Mouse (Mus musculus) CH12.LX (cell line): ENCODE measurements around the gene Ctnnd2. TPM values are rescaled to one million over a fixed set of nuclear protein-coding genes. Genes with fewer than 3 reads are reported as not detected.

Source experiments
- DNase-seq: peaks from one replicate; pipeline ENCODE4 v3.0.0-alpha.2; 2013; ENCODE audit errors: extremely low read depth
- H3K27ac ChIP-seq: 2 replicates; pipeline ENCODE4 v1.5.1; 2012; ENCODE audit warnings: low read depth, mild to moderate bottlenecking, control low read depth, moderate library complexity; ENCODE audit not compliant: insufficient read depth
- H3K27me3 ChIP-seq: replicated peaks from 2 replicates; pipeline ENCODE3; 2012; ENCODE audit warnings: inconsistent platforms
- H3K36me3 ChIP-seq, 2 experiments: replicated peaks in 1 of 2; 2 replicates each; pipeline versions ENCODE3 to v1.6.1; 2012; ENCODE audit warnings: inconsistent platforms in 1 of 2, low read length in 1 of 2, mild to moderate bottlenecking in 1 of 2, mixed read lengths in 1 of 2, moderate library complexity in 1 of 2; ENCODE audit not compliant: control insufficient read depth in 1 of 2, insufficient read depth in 1 of 2
- H3K4me1 ChIP-seq, 2 experiments: 2 replicates each; pipeline ENCODE4 v1.6.1; 2012; ENCODE audit warnings: inconsistent platforms in 1 of 2, moderate library complexity in 1 of 2; ENCODE audit not compliant: insufficient read depth in 2 of 2, control insufficient read depth in 1 of 2
- H3K4me2 ChIP-seq: 2 replicates; pipeline ENCODE4 v1.6.1; 2012; ENCODE audit warnings: low read depth, mild to moderate bottlenecking, control low read depth; ENCODE audit not compliant: poor library complexity, insufficient read depth, severe bottlenecking
- H3K4me3 ChIP-seq, 3 experiments: fragments of 150-350 bp in 1 of 3; sonication (generic) in 1 of 3; replicated peaks in 1 of 3; 2 replicates each; pipeline versions ENCODE3 to v1.5.1; 2011 to 2012; ENCODE audit warnings: low read depth in 2 of 3, low read length in 2 of 3, mild to moderate bottlenecking in 2 of 3, moderate library complexity in 2 of 3, control low read depth in 1 of 3, improper control_type of control experiment in 1 of 3, inconsistent platforms in 1 of 3, mixed read lengths in 1 of 3; ENCODE audit not compliant: poor library complexity in 1 of 3
- H3K79me2 ChIP-seq: replicated peaks from 2 replicates; pipeline ENCODE4 v1.6.1; 2012; ENCODE audit warnings: mild to moderate bottlenecking, moderate library complexity; ENCODE audit not compliant: control insufficient read depth, poor library complexity, insufficient read depth, severe bottlenecking; ENCODE audit errors: extremely low read depth
- H3K9ac ChIP-seq: 2 replicates; pipeline ENCODE4 v1.6.1; 2012; ENCODE audit warnings: low read depth, mild to moderate bottlenecking, control low read depth, moderate library complexity; ENCODE audit not compliant: insufficient read depth
- H3K9me3 ChIP-seq: replicated peaks from 2 replicates; pipeline ENCODE3; 2012; ENCODE audit warnings: low read length, inconsistent platforms, mixed read lengths
- BHLHE40 ChIP-seq: IDR thresholded peaks from 2 replicates; pipeline ENCODE4 v1.6.1; 2011; ENCODE audit warnings: mild to moderate bottlenecking, low read depth, low read length, improper control_type of control experiment
- CHD1 ChIP-seq: IDR thresholded peaks from 2 replicates; pipeline ENCODE4 v1.6.1; 2012; ENCODE audit warnings: low read depth, low read length, improper control_type of control experiment, inconsistent platforms
- CHD2 ChIP-seq: IDR thresholded peaks from 2 replicates; pipeline ENCODE4 v1.6.1; 2011; ENCODE audit warnings: low read length, improper control_type of control experiment
- CTCF ChIP-seq, 2 experiments: IDR thresholded peaks in 1 of 2; conservative IDR thresholded peaks in 1 of 2; 2 replicates each; pipeline ENCODE4 v1.5.1; 2011 to 2012; ENCODE audit warnings: low read depth in 2 of 2, low read length in 2 of 2, improper control_type of control experiment in 1 of 2, inconsistent platforms in 1 of 2, mild to moderate bottlenecking in 1 of 2, moderate library complexity in 1 of 2
- E2F4 ChIP-seq: IDR thresholded peaks from 2 replicates; pipeline ENCODE4 v1.6.1; 2011; ENCODE audit warnings: low read depth, low read length, improper control_type of control experiment; ENCODE audit not compliant: insufficient replicate concordance
- ELF1 ChIP-seq: IDR thresholded peaks from 2 replicates; pipeline ENCODE4 v1.6.1; 2014; ENCODE audit warnings: low read depth, mild to moderate bottlenecking, inconsistent platforms, low read length, improper control_type of control experiment
- EP300 ChIP-seq: IDR thresholded peaks from 2 replicates; pipeline ENCODE4 v1.6.1; 2011; ENCODE audit warnings: low read length, improper control_type of control experiment
- GABPA ChIP-seq: IDR thresholded peaks from 2 replicates; pipeline ENCODE4 v1.6.1; 2012; ENCODE audit warnings: low read depth, low read length, improper control_type of control experiment, inconsistent platforms; ENCODE audit not compliant: insufficient replicate concordance
- HCFC1 ChIP-seq: IDR thresholded peaks from 2 replicates; pipeline ENCODE4 v1.6.1; 2012; ENCODE audit warnings: low read depth, mild to moderate bottlenecking, inconsistent platforms, low read length, improper control_type of control experiment
- JUN ChIP-seq: IDR thresholded peaks from 2 replicates; pipeline ENCODE4 v1.6.1; 2011; ENCODE audit warnings: low read depth, mild to moderate bottlenecking, low read length, improper control_type of control experiment, moderate library complexity; ENCODE audit not compliant: insufficient read depth
- KAT2A ChIP-seq: IDR thresholded peaks from 2 replicates; pipeline ENCODE4 v1.6.1; 2012; ENCODE audit warnings: low read length, improper control_type of control experiment, inconsistent platforms; ENCODE audit not compliant: insufficient replicate concordance
- MAX ChIP-seq: IDR thresholded peaks from 2 replicates; pipeline ENCODE4 v1.6.1; 2011; ENCODE audit warnings: low read length, improper control_type of control experiment
- MYC ChIP-seq: IDR thresholded peaks from 2 replicates; pipeline ENCODE4 v1.6.1; 2011; ENCODE audit warnings: low read depth, mild to moderate bottlenecking, improper control_type of control experiment, low read length
- NELFE ChIP-seq: IDR thresholded peaks from 2 replicates; pipeline ENCODE4 v1.6.1; 2011; ENCODE audit warnings: low read depth, low read length, improper control_type of control experiment
- POLR2AphosphoS2 ChIP-seq: IDR thresholded peaks from 2 replicates; pipeline ENCODE4 v1.6.1; 2011; ENCODE audit warnings: low read depth, low read length, improper control_type of control experiment
- RAD21 ChIP-seq: IDR thresholded peaks from 2 replicates; pipeline ENCODE4 v1.6.1; 2011; ENCODE audit warnings: low read depth, mild to moderate bottlenecking, low read length, improper control_type of control experiment, moderate library complexity
- RCOR1 ChIP-seq: conservative IDR thresholded peaks from 2 replicates; pipeline ENCODE4 v1.6.1; 2012; ENCODE audit warnings: low read depth, mild to moderate bottlenecking, inconsistent platforms, low read length, improper control_type of control experiment
- SIN3A ChIP-seq: IDR thresholded peaks from 2 replicates; pipeline ENCODE4 v1.6.1; 2012; ENCODE audit warnings: low read length, improper control_type of control experiment, inconsistent platforms
- SMC3 ChIP-seq: IDR thresholded peaks from 2 replicates; pipeline ENCODE4 v1.6.1; 2011; ENCODE audit warnings: low read depth, low read length, improper control_type of control experiment
- TBP ChIP-seq: conservative IDR thresholded peaks from 2 replicates; pipeline ENCODE4 v1.6.1; 2011; ENCODE audit warnings: low read depth, low read length, improper control_type of control experiment
- UBTF ChIP-seq: IDR thresholded peaks from 2 replicates; pipeline ENCODE4 v1.6.1; 2012; ENCODE audit warnings: low read depth, mild to moderate bottlenecking, inconsistent platforms, low read length, improper control_type of control experiment, moderate library complexity
- USF1 ChIP-seq: IDR thresholded peaks from 2 replicates; pipeline ENCODE4 v1.6.1; 2014; ENCODE audit warnings: low read depth, mild to moderate bottlenecking, inconsistent platforms, low read length, improper control_type of control experiment
- USF2 ChIP-seq: conservative IDR thresholded peaks from 2 replicates; pipeline ENCODE4 v1.6.1; 2011; ENCODE audit warnings: low read depth, low read length, improper control_type of control experiment
- ZC3H11A ChIP-seq: IDR thresholded peaks from 2 replicates; pipeline ENCODE4 v1.6.1; 2012; ENCODE audit warnings: low read depth, mild to moderate bottlenecking, inconsistent platforms, low read length, improper control_type of control experiment
- ZKSCAN1 ChIP-seq: IDR thresholded peaks from 2 replicates; pipeline ENCODE4 v1.6.1; 2012; ENCODE audit warnings: low read depth, inconsistent platforms, low read length, improper control_type of control experiment, borderline replicate concordance
- ZMIZ1 ChIP-seq: IDR thresholded peaks from 2 replicates; pipeline ENCODE4 v1.6.1; 2012; ENCODE audit warnings: low read depth, mild to moderate bottlenecking, inconsistent platforms, low read length, improper control_type of control experiment
- ZNF384 ChIP-seq: IDR thresholded peaks from 2 replicates; pipeline ENCODE4 v1.6.1; 2012; ENCODE audit warnings: low read depth, low read length, improper control_type of control experiment, inconsistent platforms
- dilution Hi-C: fragments of 300-500 bp; cut with MboI; formaldehyde crosslinking; loops from 2 replicates; pipeline ENCODE4 v1.14.3; 2020; ENCODE audit warnings: low sequenced_read_pairs; ENCODE audit not compliant: extremely low pct_unique_long_range_greater_than_20kb, extremely low pct_ligation_motif_present
- in situ Hi-C: fragments of 300-500 bp; cut with MboI; formaldehyde crosslinking; loops from 3 replicates; pipeline ENCODE4 v1.14.3; 2019; ENCODE audit warnings: low sequenced_read_pairs, low pct_ligation_motif_present, low pct_unique_long_range_greater_than_20kb, mixed read lengths
- polyA plus RNA-seq: library from polyadenylated mRNA; unstranded; fragments of >175 nt; gene quantifications from 2 replicates; pipeline ENCODE4 v1.2.1, GENCODE M21; 2012; ENCODE audit warnings: low read depth; ENCODE audit not compliant: insufficient read length
- total RNA-seq, 2 experiments: library from RNA; depleted of rRNA; stranded (reverse); fragments of 300-350 nt in 1 of 2; fragments of >200 nt in 1 of 2; gene quantifications; 2 replicates each; pipeline ENCODE4 v1.2.3; 2012 to 2014

Gene Ctnnd2
- total and polyA plus RNA-seq, 3 experiments, result 0.23 TPM; not detected in 2

GRCm38 (mm10) chr15:30655433-30655832 is 483.0 kb downstream of the Ctnnd2 start:
- Histone ChIP-seq H3K4me3 (no peak overlapping the region), H3K36me3 (no peaks in the 10 kb centered on the region), H3K4me2 (no peak overlapping the region), H3K27ac (no peak overlapping the region), H3K9ac (no peak overlapping the region), H3K4me1 (peaks cover 0 to 16% of the 10 kb centered on the region in 2 experiments; a peak in 1 of 4 replicates), H3K79me2 (no peaks in the 10 kb centered on the region), H3K9me3 (no peaks in the 10 kb centered on the region), H3K27me3 (no peaks in the 10 kb centered on the region)
- no peak for DNase-seq
- dilution Hi-C loops, result no loop called here
- TF ChIP-seq CHD1 (no peak), GABPA (no peak), RCOR1 (no peak), JUN (no peak), ZKSCAN1 (no peak), E2F4 (no peak), ZMIZ1 (no peak), ZC3H11A (no peak), CHD2 (no peak), TBP (no peak), KAT2A (no peak), SIN3A (no peak), RAD21 (no peak), MAX (no peak), UBTF (no peak), POLR2AphosphoS2 (no peak), ELF1 (no peak), ZNF384 (no peak), MYC (no peak), NELFE (no peak)
- in situ Hi-C loops, result no loop called here

- in situ Hi-C loops, result no loop called here
- H3K36me3 ChIP-seq, result no peaks in the 10 kb centered on the region
- no peak overlapping the region for H3K4me3 ChIP-seq
- H3K9ac ChIP-seq, result no peak overlapping the region
- H3K9me3 ChIP-seq, result no peaks in the 10 kb centered on the region
- dilution Hi-C loops, result no loop called here
- no peaks in the 10 kb centered on the region for H3K79me2 ChIP-seq
- peaks cover 2 to 30% of the 10 kb centered on the region in 2 experiments; a peak in 2 of 4 replicates for H3K4me1 ChIP-seq
- no peak overlapping the region for H3K27ac ChIP-seq
- H3K4me2 ChIP-seq, result no peak overlapping the region
- TF ChIP-seq MYC (no peak), UBTF (no peak), ZC3H11A (no peak), BHLHE40 (no peak), SMC3 (no peak), USF1 (no peak), ZNF384 (no peak), EP300 (no peak), SIN3A (no peak), TBP (no peak), USF2 (no peak), GABPA (no peak), KAT2A (no peak), CTCF (conservative IDR thresholded peaks at IDR 0.05 in 1 of 2, IDR thresholded peaks at IDR 0.05 in 1 of 2; ENCODE audit: low read depth in 2 of 2, low read length in 2 of 2) (no peak), RCOR1 (no peak), HCFC1 (no peak), CHD1 (no peak)
- DNase-seq, result no peak
- no peaks in the 10 kb centered on the region for H3K27me3 ChIP-seq
These were observed 485.2 kb downstream of the Ctnnd2 start for GRCm38 (mm10) chr15:30657588-30657987.
